Mouse (Mus musculus) bone marrow macrophage, adult 2 months (primary cell): ENCODE data around the gene Mdm4. TPM values are rescaled to one million over a fixed set of nuclear protein-coding genes. Genes with fewer than 3 reads are reported as not detected.

ENCODE experiments used
- H3K27ac ChIP-seq: 2 replicates; pipeline ENCODE4 v1.5.1; 2012; ENCODE audit warnings: low read depth, low read length; ENCODE audit not compliant: insufficient read depth
- H3K4me1 ChIP-seq: 2 replicates; pipeline ENCODE4 v1.6.1; 2012; ENCODE audit warnings: low read length; ENCODE audit not compliant: control insufficient read depth, insufficient read depth
- H3K4me3 ChIP-seq: 2 replicates; pipeline ENCODE4 v1.5.1; 2012; ENCODE audit warnings: mild to moderate bottlenecking, low read length, moderate library complexity; ENCODE audit not compliant: insufficient read depth
- CTCF ChIP-seq: IDR thresholded peaks from 2 replicates; pipeline ENCODE4 v1.5.1; 2012; ENCODE audit warnings: low read depth, mild to moderate bottlenecking, low read length, moderate library complexity
- POLR2A ChIP-seq: IDR thresholded peaks from 2 replicates; pipeline ENCODE4 v1.6.1; 2012; ENCODE audit warnings: mild to moderate bottlenecking, low read depth, low read length, borderline replicate concordance
- polyA plus RNA-seq: library from polyadenylated mRNA; stranded (reverse); fragments of >200 nt; gene quantifications from 2 replicates; pipeline ENCODE4 v1.2.4, GENCODE M21; 2012; ENCODE audit not compliant: missing spikeins, insufficient read depth, insufficient read length

The Mdm4 gene
- polyA plus RNA-seq, 1 experiment, result 81.8 TPM

GRCm38 (mm10) chr1:132928032-132928906 lies 102.1 kb downstream of the Mdm4 start:
- no peak overlapping the region for H3K4me3 ChIP-seq
- H3K27ac ChIP-seq, result no peak overlapping the region
- no peaks in the 10 kb centered on the region for H3K4me1 ChIP-seq
- TF ChIP-seq POLR2A (no peak), CTCF (no peak)

GRCm38 (mm10) chr1:132925270-132925669 lies 105.1 kb downstream of the Mdm4 start:
- Histone ChIP-seq H3K4me1 (no peaks in the 10 kb centered on the region), H3K27ac (no peak overlapping the region), H3K4me3 (no peak overlapping the region)
- TF ChIP-seq POLR2A, result no peak
- TF ChIP-seq CTCF, result no peak

- H3K4me3 ChIP-seq, result no peak overlapping the region
- no peak overlapping the region for H3K27ac ChIP-seq
- TF ChIP-seq CTCF (no peak), POLR2A (no peak)
- H3K4me1 ChIP-seq, result no peaks in the 10 kb centered on the region
Measured at GRCm38 (mm10) chr1:132922257-132922656, 108.1 kb downstream of the Mdm4 start.

- no peak overlapping the region for H3K4me3 ChIP-seq
- no peak for TF ChIP-seq CTCF
- no peak for TF ChIP-seq POLR2A
- no peaks in the 10 kb centered on the region for H3K4me1 ChIP-seq
- no peak overlapping the region for H3K27ac ChIP-seq
Measured at GRCm38 (mm10) chr1:132921071-132921470, 109.3 kb downstream of the Mdm4 start.

GRCm38 (mm10) chr1:132919258-132919657 lies 111.1 kb downstream of the Mdm4 start:
- TF ChIP-seq CTCF (no peak), POLR2A (no peak)
- Histone ChIP-seq H3K4me3 (no peak overlapping the region), H3K27ac (no peak overlapping the region), H3K4me1 (no peaks in the 10 kb centered on the region)

- TF ChIP-seq POLR2A, result no peak
- no peak for TF ChIP-seq CTCF
Measured at GRCm38 (mm10) chr1:132918117-132918680, 112.2 kb downstream of the Mdm4 start.

GRCm38 (mm10) chr1:132917554-132917953 lies 112.8 kb downstream of the Mdm4 start:
- Histone ChIP-seq H3K4me1 (no peaks in the 10 kb centered on the region), H3K4me3 (no peak overlapping the region), H3K27ac (no peak overlapping the region)
- TF ChIP-seq CTCF (no peak), POLR2A (no peak)

More at GRCm38 (mm10) chr1:132918117-132918680, 112.2 kb downstream of the Mdm4 start:
- Histone ChIP-seq H3K27ac (no peak overlapping the region), H3K4me3 (no peak overlapping the region), H3K4me1 (no peaks in the 10 kb centered on the region)

- Histone ChIP-seq H3K4me1 (no peaks in the 10 kb centered on the region), H3K27ac (no peak overlapping the region), H3K4me3 (no peak overlapping the region)
- TF ChIP-seq POLR2A (no peak), CTCF (no peak)
Measured at GRCm38 (mm10) chr1:132915849-132916493, 114.4 kb downstream of the Mdm4 start.

- no peaks in the 10 kb centered on the region for H3K4me1 ChIP-seq
- no peak overlapping the region for H3K27ac ChIP-seq
- no peak overlapping the region for H3K4me3 ChIP-seq
- TF ChIP-seq POLR2A (no peak), CTCF (no peak)
Measured at GRCm38 (mm10) chr1:132910414-132911041, 119.8 kb downstream of the Mdm4 start.

GRCm38 (mm10) chr1:132909951-132910350 lies 120.4 kb downstream of the Mdm4 start:
- Histone ChIP-seq H3K4me3 (no peak overlapping the region), H3K4me1 (no peaks in the 10 kb centered on the region), H3K27ac (no peak overlapping the region)
- no peak for TF ChIP-seq CTCF
- no peak for TF ChIP-seq POLR2A

Other genes starting within 250 kb of the Mdm4 start
- not detected in 2 replicates for gene Lrrn2, start 150.3 kb downstream of the Mdm4 start, polyA plus RNA-seq
- gene Pik3c2b, start 15.1 kb upstream of the Mdm4 start, polyA plus RNA-seq, result 0.07 TPM in 1 of 2 replicates, not detected in the other
- gene Ppp1r15b, start 100.6 kb upstream of the Mdm4 start, polyA plus RNA-seq, result 36.1 and 37.4 TPM in 2 replicates
- gene Plekha6, start 133.6 kb upstream of the Mdm4 start, polyA plus RNA-seq, result not detected in 2 replicates